Mouse (Mus musculus): ENCODE measurements at regions not wholly inside any gene's neighbourhood (a gene's known extent, or its start where the extent isn't known, plus 50 kb on each side); places are given as distances from the start of the nearest gene placed in this dataset.

- TF ChIP-seq POLR2A (IDR thresholded peaks at IDR 0.05; ENCODE audit: low read depth, low read length) (no peak), CTCF (conservative IDR thresholded peaks at IDR 0.05; ENCODE audit: insufficient read depth, insufficient read length, low read depth, low read length) (no peak)
Measured at GRCm38 (mm10) chr9:23060526-23060925, 162.3 kb upstream of the Bmper start.

Data from kidney, adult 2 months (tissue).